Mouse (Mus musculus) ZHBTc4 (cell line): ENCODE results near the gene Katnb1.

ENCODE experiments used
- DNase-seq: peaks from one replicate; pipeline ENCODE4 v3.0.0-alpha.2; 2011; ENCODE audit warnings: low read depth, low spot score

Gene Katnb1

DNA sequence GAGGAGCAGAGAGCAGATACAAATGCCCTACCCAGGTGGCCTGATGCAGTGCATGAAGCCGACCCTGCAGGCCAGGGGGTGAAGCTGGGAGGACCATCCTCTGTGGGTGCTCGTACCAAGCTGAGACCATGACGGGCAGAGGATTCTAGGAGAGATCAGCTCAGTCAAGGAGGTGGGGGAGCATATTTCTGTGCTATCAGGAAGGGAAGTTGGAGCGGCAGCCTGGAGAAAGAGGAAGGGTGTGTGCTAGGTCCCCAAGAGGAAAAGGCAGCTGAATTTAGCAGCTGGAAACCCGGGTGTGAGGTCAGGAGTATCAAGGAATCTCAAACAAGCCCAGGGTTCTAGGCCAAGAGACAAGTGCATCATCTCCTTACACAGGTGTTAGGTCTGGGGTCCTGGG lies 59.6 kb downstream of the Katnb1 start:
- no peak for DNase-seq

- DNase-seq, result no peak
Measured at GRCm38 (mm10) chr8:95141026-95141425, 60.0 kb downstream of the Katnb1 start.

- peak; percentile 23 for DNase-seq
Measured at GRCm38 (mm10) chr8:95141469-95142074, 60.6 kb downstream of the Katnb1 start.

GRCm38 (mm10) chr8:95142075-95142831 lies 61.3 kb downstream of the Katnb1 start:
- peak; percentile 77 for DNase-seq

DNA sequence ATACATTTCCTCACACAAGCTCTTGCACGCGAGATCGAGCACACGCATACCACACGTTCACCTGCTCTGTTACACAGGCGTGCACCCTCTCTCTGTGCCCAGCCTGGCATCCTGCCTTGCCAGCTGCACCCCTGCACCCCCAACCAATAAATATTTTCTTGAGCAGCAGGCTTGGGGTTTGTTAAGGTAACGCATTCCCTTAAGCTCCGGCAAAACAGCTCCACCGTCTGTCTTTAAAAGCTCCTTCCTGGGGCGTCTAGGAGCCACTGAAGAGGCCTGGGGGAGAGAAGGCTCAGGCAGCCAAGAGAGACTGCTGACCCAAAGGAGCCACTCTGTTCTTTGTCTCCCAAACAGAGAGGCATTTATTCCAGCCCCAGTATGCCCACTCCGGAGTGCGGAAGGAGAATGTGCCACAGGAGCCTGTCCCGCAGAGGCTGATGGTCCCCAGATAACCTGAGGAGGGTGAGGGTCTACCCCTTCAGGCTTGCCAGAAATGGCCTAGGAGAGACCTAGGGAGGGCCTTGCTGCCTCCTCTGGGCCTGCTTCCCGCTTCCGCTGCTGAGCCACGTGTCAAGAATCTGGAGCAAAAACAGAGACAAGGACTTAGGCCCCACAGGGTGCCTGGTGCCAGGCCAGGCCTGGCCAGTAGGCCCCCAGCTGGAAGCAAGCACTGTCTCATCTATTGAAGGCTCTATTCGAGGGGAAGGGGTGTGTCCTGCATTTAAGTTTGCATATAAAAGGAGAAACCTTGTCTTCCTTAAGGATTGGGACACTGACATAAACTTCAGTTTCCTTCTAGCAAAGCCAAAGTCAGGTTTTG lies 62.2 kb downstream of the Katnb1 start:
- DNase-seq, result peak; percentile 89

DNA sequence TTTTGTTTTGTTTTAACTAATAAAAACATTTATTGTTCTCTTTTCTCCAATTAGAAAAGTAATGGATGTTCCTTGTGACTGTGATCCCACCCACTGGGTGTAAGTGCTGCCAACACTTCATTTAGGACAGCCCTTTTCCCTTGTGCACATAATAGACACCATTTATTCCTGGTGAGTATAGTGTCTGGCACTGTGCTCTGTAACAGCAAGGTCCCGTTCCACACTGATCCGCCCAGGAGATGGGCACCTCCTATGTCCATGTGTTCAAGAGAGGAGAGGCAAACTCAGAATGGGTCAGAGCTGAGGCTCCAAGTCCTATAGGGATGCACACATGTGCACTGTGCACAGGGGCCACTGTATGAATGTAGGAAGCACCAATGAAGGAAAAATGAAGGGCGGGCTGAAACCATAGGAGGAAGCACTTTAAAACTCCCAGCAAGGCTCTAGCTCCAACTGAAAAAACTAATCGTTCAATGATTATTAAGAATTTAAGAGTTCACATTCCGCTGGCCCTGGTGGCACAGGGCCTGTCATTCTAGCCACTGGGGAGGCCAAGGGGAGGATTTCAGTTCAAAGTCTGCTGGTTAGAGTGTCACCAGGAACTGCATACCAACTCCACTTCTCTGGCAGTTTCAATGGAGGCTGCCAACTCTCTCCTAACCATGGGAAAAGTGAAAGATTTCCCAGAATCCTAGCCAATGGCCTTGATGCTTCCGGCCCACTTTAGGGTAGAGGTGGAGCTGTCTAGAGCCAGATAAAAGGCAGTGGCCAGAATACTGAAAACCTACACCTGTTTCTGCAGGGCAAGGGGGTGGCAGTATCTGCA lies 63.0 kb downstream of the Katnb1 start:
- no peak for DNase-seq

- no peak for DNase-seq
Measured at GRCm38 (mm10) chr8:95144631-95145015, 63.6 kb downstream of the Katnb1 start.

GRCm38 (mm10) chr8:95146044-95146745 lies 65.2 kb downstream of the Katnb1 start:
- DNase-seq, result peak; percentile 49

GRCm38 (mm10) chr8:95146846-95147245 lies 65.9 kb downstream of the Katnb1 start:
- peak; percentile 48 for DNase-seq

- DNase-seq, result no peak
Measured at GRCm38 (mm10) chr8:95149426-95149825, 68.4 kb downstream of the Katnb1 start.

- DNase-seq, result no peak
Measured at GRCm38 (mm10) chr8:95150608-95151007, 69.6 kb downstream of the Katnb1 start.
